Mouse (Mus musculus) heart, embryonic 16.5 days (tissue): Measurements from ENCODE around the gene Mrpl38. TPM values are rescaled to one million over a fixed set of nuclear protein-coding genes. Genes with fewer than 3 reads are reported as not detected.

Experiments used
- ATAC-seq: fragments of 200-750 bp; cut with Nextera tagmentation; replicated peaks from 2 replicates; pipeline ENCODE4 v1.8.0; 2017; ENCODE audit warnings: moderate number of reproducible peaks; ENCODE audit not compliant: insufficient read depth, low FRiP score; ENCODE audit errors: extremely low read depth
- H3K27ac ChIP-seq: fragments of 300-500 bp; sonication (generic); 2 replicates; pipeline ENCODE4 v1.5.1; 2014; ENCODE audit warnings: mild to moderate bottlenecking, low read length, control low read depth, moderate library complexity
- H3K27me3 ChIP-seq: fragments of 300-500 bp; sonication (generic); 2 replicates; pipeline ENCODE4 v1.6.1; 2014; ENCODE audit warnings: low read length, mixed read lengths; ENCODE audit not compliant: control insufficient read depth, insufficient read depth
- H3K36me3 ChIP-seq: fragments of 300-500 bp; sonication (generic); 2 replicates; pipeline ENCODE4 v1.6.1; 2014; ENCODE audit not compliant: control insufficient read depth, insufficient read depth
- H3K4me1 ChIP-seq: fragments of 300-500 bp; sonication (generic); 2 replicates; pipeline ENCODE4 v1.6.1; 2014; ENCODE audit warnings: low read length, mixed read lengths; ENCODE audit not compliant: control insufficient read depth, insufficient read depth
- H3K4me2 ChIP-seq: fragments of 300-500 bp; sonication (generic); 2 replicates; pipeline ENCODE4 v1.6.1; 2014; ENCODE audit warnings: low read depth, mild to moderate bottlenecking, control low read depth, low read length
- H3K4me3 ChIP-seq: fragments of 300-500 bp; sonication (generic); 2 replicates; pipeline ENCODE4 v1.5.1; 2014; ENCODE audit warnings: mild to moderate bottlenecking, control low read depth, low read length
- H3K9ac ChIP-seq: fragments of 300-500 bp; sonication (generic); 2 replicates; pipeline ENCODE4 v1.6.1; 2014; ENCODE audit warnings: low read length, control low read depth
- H3K9me3 ChIP-seq: fragments of 300-500 bp; sonication (generic); replicated peaks from 2 replicates; pipeline ENCODE4 v1.6.1; 2016; ENCODE audit warnings: low read length; ENCODE audit not compliant: control insufficient read depth
- WGBS: fragments of 180-500 bp; shearing (Covaris S2); extraction: QIAGEN DNeasy Blood & Tissue Kit; methylation state at CpG from one replicate; pipeline ENCODE4 v1.1.7; 2014; 5-methylcytosine and 5-hydroxymethylcytosine counted together
- polyA plus RNA-seq: library from polyadenylated mRNA; unstranded; fragments of >200 nt; fragmentation: Nextera tagmentation; extraction: Ambion mirVana; gene quantifications from 2 replicates; pipeline ENCODE4 v1.2.1, GENCODE M21; 2015

Mrpl38 gene
- polyA plus RNA-seq, 1 experiment from 2014 or later: 102 TPM

GRCm38 (mm10) chr11:116170003-116170800 is 31.5 kb upstream of the Mrpl38 start:
- no peak overlapping the region for H3K4me3 ChIP-seq
- H3K9me3 ChIP-seq: no peaks in the 10 kb centered on the region
- H3K27ac ChIP-seq: no peak overlapping the region
- no peak overlapping the region for H3K4me2 ChIP-seq
- H3K9ac ChIP-seq: no peak overlapping the region
- H3K36me3 ChIP-seq: peaks cover 31% of the 10 kb centered on the region
- 81% methylated on average over 5 of the region's 5 CpGs for WGBS
- ATAC-seq: no peak
- H3K4me1 ChIP-seq: peaks cover 13% of the 10 kb centered on the region
- H3K27me3 ChIP-seq: no peaks in the 10 kb centered on the region

GRCm38 (mm10) chr11:116169214-116169613 is 30.5 kb upstream of the Mrpl38 start:
- Histone ChIP-seq H3K27ac (no peak overlapping the region), H3K9ac (no peak overlapping the region), H3K4me3 (no peak overlapping the region), H3K27me3 (no peaks in the 10 kb centered on the region), H3K9me3 (no peaks in the 10 kb centered on the region), H3K36me3 (peaks cover 25% of the 10 kb centered on the region), H3K4me2 (no peak overlapping the region), H3K4me1 (peaks cover 13% of the 10 kb centered on the region)
- 84% methylated on average over 3 of the region's 3 CpGs for WGBS
- no peak for ATAC-seq

GRCm38 (mm10) chr11:116167884-116168439 is 29.3 kb upstream of the Mrpl38 start, which contains the start of gene Fbf1:
Gene Fbf1, minus strand, starts transcription at chr11:116168166.
- Histone ChIP-seq H3K4me2 (peak within 1 kb of the TSS; percentile 78), H3K27me3 (no peaks in the 10 kb centered on the region), H3K9ac (peak within 1 kb of the TSS; percentile 85), H3K4me3 (peak within 1 kb of the TSS; percentile 86), H3K9me3 (no peaks in the 10 kb centered on the region), H3K4me1 (peaks cover 13% of the 10 kb centered on the region), H3K36me3 (peaks cover 13% of the 10 kb centered on the region), H3K27ac (peak within 1 kb of the TSS; percentile 97)
- WGBS: under 1% methylated on average over 40 of the region's 40 CpGs
- ATAC-seq: peak; percentile 97

GRCm38 (mm10) chr11:116167232-116167631 is 28.6 kb upstream of the Mrpl38 start:
- H3K4me2 ChIP-seq: peak overlapping the region; percentile 78
- H3K4me3 ChIP-seq: peak overlapping the region; percentile 86
- peak overlapping the region; percentile 97 for H3K27ac ChIP-seq
- peak overlapping the region; percentile 85 for H3K9ac ChIP-seq
- 5% methylated on average over 6 of the region's 6 CpGs for WGBS
- H3K36me3 ChIP-seq: peaks cover 6% of the 10 kb centered on the region; the same call in 1 of the 2 replicates
- peaks cover 13% of the 10 kb centered on the region for H3K4me1 ChIP-seq
- 0 out of 2 replicates have a peak, but pooled peaks have one; percentile 12 for ATAC-seq
- H3K9me3 ChIP-seq: no peaks in the 10 kb centered on the region
- no peaks in the 10 kb centered on the region for H3K27me3 ChIP-seq

GRCm38 (mm10) chr11:116163002-116163401 is 24.3 kb upstream of the Mrpl38 start:
- ATAC-seq: no peak
- H3K4me3 ChIP-seq: no peak overlapping the region
- H3K36me3 ChIP-seq: peaks cover 9% of the 10 kb centered on the region; the same call in 1 of the 2 replicates
- no peaks in the 10 kb centered on the region for H3K27me3 ChIP-seq
- WGBS: 58% methylated on average over 9 of the region's 9 CpGs
- peaks cover 13% of the 10 kb centered on the region for H3K4me1 ChIP-seq
- no peaks in the 10 kb centered on the region for H3K9me3 ChIP-seq
- no peak overlapping the region for H3K4me2 ChIP-seq
- no peak overlapping the region for H3K9ac ChIP-seq
- no peak overlapping the region for H3K27ac ChIP-seq

- Histone ChIP-seq H3K4me2 (no peak overlapping the region), H3K27me3 (no peaks in the 10 kb centered on the region), H3K27ac (no peak overlapping the region), H3K36me3 (peaks cover 10% of the 10 kb centered on the region; the same call in 1 of the 2 replicates), H3K4me1 (peaks cover 12% of the 10 kb centered on the region), H3K9me3 (no peaks in the 10 kb centered on the region), H3K9ac (no peak overlapping the region), H3K4me3 (no peak overlapping the region)
- ATAC-seq: no peak
- 72% methylated on average over 10 of the region's 10 CpGs for whole genome bisulfite sequencing
Observed at GRCm38 (mm10) chr11:116162146-116162545, 23.5 kb upstream of the Mrpl38 start.

- no peak overlapping the region for H3K4me2 ChIP-seq
- no peak overlapping the region for H3K27ac ChIP-seq
- H3K9ac ChIP-seq: no peak overlapping the region
- no peaks in the 10 kb centered on the region for H3K9me3 ChIP-seq
- H3K4me3 ChIP-seq: no peak overlapping the region
- H3K36me3 ChIP-seq: peaks cover 12% of the 10 kb centered on the region; the same call in 1 of the 2 replicates
- peaks cover 4% of the 10 kb centered on the region for H3K4me1 ChIP-seq
- H3K27me3 ChIP-seq: no peaks in the 10 kb centered on the region
- ATAC-seq: no peak
- 66% methylated on average over 12 of the region's 12 CpGs for WGBS
Observed at GRCm38 (mm10) chr11:116161312-116161711, 22.6 kb upstream of the Mrpl38 start.

GRCm38 (mm10) chr11:116150960-116151359 is 12.3 kb upstream of the Mrpl38 start:
- H3K4me3 ChIP-seq: no peak overlapping the region
- no peak overlapping the region for H3K9ac ChIP-seq
- no peak overlapping the region for H3K4me2 ChIP-seq
- no peaks in the 10 kb centered on the region for H3K4me1 ChIP-seq
- no peak for ATAC-seq
- WGBS: 86% methylated on average over 2 of the region's 2 CpGs
- peaks cover 40% of the 10 kb centered on the region for H3K36me3 ChIP-seq
- H3K9me3 ChIP-seq: no peaks in the 10 kb centered on the region
- H3K27ac ChIP-seq: no peak overlapping the region
- H3K27me3 ChIP-seq: no peaks in the 10 kb centered on the region

GRCm38 (mm10) chr11:116149341-116149740 is 10.7 kb upstream of the Mrpl38 start:
- no peak for ATAC-seq
- H3K27me3 ChIP-seq: no peaks in the 10 kb centered on the region
- peaks cover 44% of the 10 kb centered on the region for H3K36me3 ChIP-seq
- no peak overlapping the region for H3K27ac ChIP-seq
- no peak overlapping the region for H3K4me3 ChIP-seq
- H3K9me3 ChIP-seq: no peaks in the 10 kb centered on the region
- WGBS: 84% methylated on average over 6 of the region's 6 CpGs
- no peaks in the 10 kb centered on the region for H3K4me1 ChIP-seq
- no peak overlapping the region for H3K4me2 ChIP-seq
- no peak overlapping the region for H3K9ac ChIP-seq
